Mouse (Mus musculus) retina, adult 2 months (tissue): ENCODE data around the gene Vmn1r197.
"Not testable (repeated sequence)": the region's sequence is repeated elsewhere in the genome, so short reads cannot be mapped to it uniquely, and the experiment has no call there.

Source experiments
- DNase-seq: peaks from one replicate; pipeline ENCODE4 v3.0.0-alpha.2; 2012; ENCODE audit warnings: low read depth, low spot score

The Vmn1r197 gene

DNA sequence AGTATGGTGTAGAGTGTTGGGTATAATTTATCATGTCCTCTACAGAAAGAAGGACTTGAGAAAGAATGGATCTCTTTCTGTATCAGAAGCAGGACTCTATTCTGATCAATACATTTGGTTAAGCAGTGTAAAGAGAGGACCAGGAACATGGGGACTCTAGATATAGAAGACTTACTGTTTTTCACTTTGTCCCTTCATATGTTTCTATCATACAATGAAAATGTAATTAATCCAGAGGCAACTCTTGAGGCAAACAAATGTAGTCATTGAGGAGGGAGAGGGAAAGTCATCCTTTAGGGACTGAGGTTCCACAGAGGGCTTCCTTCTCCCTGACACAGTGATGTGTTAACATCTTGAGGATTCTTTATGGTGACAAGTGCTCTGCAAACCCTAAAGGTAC, at the start of gene Vmn1r197:
TSS of gene Vmn1r197 (plus strand) at position 301 of the 400 bp plus-strand sequence.
- no peak for DNase-seq

DNA sequence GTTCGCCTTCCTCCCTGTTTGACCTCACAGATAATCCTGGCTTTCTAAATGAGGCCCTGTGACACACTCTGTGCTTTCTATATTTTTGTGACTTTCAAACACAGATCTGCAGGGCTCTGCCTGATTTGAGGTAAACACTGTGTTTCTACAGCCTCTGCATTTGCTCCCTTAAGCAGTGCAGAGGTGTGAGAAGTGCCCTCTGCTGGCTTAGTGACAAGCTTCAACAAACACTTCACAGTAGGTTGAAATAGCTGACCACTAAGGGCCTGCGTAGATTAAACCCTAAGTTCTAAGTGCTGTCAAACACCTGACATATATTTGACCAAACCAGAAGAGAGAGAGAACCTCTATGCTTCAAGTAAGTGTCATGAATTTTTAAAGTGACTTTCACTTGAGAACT, 39.8 kb upstream of the Vmn1r197 start:
- DNase-seq = no peak

DNA sequence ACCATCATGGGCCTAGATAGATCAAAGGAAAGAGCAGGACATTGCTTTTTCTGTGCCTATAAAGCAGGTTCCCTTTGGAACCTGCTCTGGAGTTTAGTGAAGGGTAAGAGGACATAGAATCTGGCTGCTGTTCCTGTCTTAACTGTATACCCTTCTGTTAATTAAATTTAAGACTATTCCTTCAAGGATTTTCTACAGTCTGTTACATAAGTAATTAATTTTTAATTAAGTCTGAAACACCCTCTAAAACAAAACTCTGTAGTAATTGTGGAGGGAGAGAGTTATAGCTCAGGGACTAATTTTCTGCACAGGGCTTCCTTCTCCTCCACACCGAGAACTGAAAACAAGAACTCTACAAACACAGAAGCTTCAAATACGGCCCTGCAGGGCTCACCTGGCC, 34.8 kb upstream of the Vmn1r197 start, which contains the start of gene Vmn1r196:
TSS of gene Vmn1r196 (plus strand) at position 301 of the 400 bp plus-strand sequence.
- DNase-seq = no peak

DNA sequence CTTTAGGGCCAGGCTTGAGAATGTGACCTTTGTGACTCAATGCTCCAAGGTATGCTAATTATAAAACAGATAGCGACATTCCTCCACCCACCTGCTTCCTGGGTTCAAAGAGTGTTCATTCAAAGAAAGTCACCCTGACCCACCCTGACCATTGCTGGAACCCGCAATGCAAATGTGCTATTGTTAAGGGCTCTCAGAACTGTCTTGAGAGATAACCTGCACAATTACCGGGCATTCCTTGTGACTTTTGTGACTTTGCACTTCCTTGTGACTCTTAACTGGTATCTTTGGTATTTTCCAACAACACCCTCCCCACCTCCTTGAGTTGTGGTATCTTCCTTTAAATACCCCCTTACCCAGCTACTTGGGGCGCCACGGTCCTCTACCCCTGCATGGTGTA, 16.3 kb upstream of the Vmn1r197 start:
- not testable (repeated sequence) for DNase-seq

DNA sequence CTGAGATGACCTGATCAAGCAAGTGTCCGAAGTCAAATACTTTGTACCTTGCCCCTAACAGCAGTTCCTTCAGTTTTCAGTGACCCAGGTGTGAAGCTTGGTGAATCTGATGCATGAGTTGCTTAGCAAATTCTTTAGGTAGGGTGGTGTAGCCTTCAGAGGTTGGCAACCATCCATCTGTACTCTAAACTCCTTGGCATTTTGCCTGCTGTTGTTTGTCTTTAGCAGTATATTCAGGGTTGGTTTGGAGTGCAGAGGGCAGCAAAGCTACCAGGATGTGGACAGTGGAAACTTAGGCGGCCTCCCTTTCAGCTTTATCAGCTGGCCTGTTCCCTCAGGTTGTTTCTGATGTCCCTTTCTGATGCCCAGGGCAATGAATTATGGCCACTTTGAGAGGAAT, 9.0 kb upstream of the Vmn1r197 start:
- DNase-seq = no peak

DNA sequence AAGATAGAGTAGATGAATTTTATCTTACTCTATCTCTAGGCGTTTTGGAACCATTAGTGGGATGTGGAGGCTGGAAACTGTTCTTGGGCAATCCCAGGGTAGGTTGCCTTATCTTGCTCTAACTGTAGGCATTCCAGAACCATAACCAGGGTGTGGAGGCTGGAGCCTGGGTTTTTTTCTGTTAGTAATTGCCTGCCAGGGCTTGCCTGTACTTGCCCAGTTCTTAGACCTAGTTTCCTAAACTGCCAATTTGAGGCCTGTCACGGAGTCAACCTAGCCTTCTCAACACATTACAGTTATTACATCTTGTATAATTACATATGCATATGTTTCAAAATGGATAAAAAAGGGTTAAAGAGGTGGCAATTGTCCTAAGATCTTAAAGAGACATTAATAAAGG, 7.0 kb upstream of the Vmn1r197 start:
- no peak for DNase-seq

DNA sequence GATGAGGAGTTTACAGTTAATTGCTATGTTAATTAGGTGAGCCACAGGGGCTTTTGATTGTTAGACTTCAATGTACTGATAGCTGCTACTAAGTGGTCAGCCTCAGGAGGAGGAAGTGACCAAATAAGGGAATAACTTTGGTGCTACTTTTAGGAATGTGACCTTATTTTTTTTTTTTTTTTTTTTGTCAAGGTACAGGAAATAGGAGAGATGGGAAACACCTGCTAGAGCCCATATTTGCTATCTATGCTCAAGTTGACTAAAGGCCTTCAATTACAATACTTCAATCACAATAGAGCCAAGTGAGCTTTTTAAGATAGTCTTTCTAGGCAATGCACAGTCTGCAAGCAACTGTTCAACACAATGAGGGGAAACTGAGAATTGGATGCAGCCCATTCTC, 4.3 kb upstream of the Vmn1r197 start:
- DNase-seq = no peak

DNA sequence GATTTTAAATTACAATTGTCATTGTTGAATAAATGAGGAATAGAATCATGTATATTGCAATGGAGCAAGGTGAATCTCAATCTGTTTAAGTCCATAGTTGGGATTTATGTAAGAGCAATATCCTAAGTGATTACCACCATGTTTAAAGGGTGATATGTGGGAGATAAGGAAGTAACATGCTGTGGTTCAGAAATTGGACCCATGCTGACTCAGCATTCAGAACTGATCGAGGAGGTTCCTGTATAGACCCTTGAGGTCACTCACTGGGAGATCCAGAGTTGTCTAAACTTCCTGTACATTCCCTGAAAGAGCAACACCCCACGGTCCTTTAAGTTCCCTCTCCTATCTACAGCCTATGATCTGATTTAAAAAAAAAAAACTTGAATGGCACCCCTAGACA, 8.9 kb downstream of the Vmn1r197 start:
- no peak for DNase-seq

DNA sequence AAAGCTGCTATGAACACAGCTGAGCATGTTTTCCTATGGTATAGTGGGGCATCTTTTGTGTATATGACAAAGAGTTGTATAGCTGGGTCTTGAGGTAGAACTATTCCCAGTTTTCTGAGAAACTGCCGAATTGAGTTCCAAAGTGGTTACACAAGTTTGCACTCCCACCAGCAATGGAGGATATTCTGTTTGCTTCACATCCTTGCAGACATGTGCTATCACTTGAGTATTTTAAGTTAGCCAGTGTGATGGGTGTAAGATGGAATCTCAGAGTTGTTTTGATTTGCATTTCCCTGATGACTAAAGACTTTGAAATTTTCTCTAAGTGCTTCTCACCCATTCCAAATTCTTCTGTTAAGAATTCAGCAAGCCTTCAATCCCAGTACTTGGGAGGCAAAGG, 11.2 kb downstream of the Vmn1r197 start:
- DNase-seq = no peak

DNA sequence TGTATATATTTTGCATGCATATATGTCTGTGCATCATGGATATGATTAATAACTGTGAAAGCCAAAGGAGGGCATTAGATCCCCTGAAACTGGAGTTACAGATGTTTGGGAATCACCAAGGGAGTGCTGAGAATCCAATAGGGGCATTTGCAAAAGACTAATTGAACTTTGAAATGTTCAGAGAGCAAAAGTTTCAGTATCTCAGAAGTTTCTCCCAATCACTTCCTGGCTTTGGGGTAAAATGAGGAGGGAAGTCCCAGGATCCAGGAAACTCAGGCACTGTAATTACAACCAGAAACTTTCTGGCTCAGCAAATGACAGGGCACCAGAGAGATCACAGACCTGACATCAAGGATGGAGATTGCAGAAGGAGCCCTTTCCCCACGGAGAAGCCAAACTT, 25.7 kb downstream of the Vmn1r197 start, which contains the start of gene Vmn1r198:
TSS of gene Vmn1r198 (plus strand) at position 301 of the 400 bp plus-strand sequence.
- no peak for DNase-seq

DNA sequence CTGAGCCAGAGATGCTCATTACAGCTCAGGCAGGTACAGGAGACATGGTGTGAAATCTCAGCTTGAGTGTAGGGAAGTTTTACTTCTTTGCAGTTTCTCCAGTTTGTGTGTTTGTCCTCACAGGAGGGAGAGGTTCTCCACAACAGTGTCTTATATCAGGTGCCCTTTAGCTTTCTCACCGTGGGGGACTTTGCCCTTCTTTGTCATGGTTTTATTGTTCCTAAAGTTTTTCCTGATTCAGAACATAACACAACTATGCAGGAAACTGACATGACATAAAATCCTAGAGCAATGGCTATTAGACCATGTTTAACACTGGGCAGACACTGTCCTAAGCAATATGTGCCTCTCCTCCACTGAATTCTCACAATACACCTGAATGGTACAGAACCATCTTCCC, 26.4 kb downstream of the Vmn1r197 start:
- no peak for DNase-seq

DNA sequence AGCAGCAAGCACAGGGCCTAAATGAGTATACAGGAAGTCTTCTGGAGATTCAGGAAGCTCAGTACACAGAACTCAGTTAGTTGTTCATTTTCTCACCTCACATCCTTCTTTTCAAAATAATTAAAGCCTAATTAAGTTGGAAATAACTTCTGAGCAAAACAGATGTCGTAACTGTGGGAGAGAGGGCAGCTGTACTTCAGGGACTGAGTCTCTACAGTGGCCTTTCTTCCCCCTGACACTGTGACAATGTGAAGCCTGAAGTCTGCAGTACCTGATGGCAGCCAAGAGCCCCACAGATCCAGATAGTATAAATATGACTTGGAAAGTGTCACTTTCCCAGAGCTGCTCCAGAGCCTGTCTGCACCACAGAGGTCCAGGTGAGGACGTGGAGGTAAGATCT, 55.1 kb downstream of the Vmn1r197 start, which contains the start of gene Vmn1r199:
TSS of gene Vmn1r199 (plus strand) at position 301 of the 400 bp plus-strand sequence.
- DNase-seq = no peak

DNA sequence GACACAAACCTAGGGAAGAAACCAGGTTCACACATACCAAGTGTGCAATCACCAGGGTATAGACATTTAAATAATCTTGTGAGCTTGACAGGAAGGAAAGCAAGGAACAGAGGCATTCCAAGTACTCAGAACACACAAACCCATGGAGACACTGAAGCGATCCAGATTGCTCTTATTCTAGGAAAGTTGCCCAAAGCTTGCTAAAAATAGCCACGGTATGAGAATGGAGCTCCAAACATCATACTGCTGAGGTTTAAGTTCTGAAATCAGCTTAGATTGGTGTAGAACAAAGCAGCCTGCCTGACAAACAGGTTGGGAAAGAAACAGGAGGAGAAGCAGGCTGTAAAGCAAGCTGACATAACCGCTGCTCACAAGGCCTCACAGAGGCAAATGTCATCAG, 56.7 kb downstream of the Vmn1r197 start:
- not testable (repeated sequence) for DNase-seq
